Mouse (Mus musculus): ENCODE measurements at regions not wholly inside any gene's neighbourhood (a gene's known extent, or its start where the extent isn't known, plus 50 kb on each side); places are given as distances from the start of the nearest gene placed in this dataset.

GRCm38 (mm10) chr7:116882268-116882964 lies 378.2 kb downstream of the Nucb2 start:
- no peak for DNase-seq

GRCm38 (mm10) chr7:116893846-116894245 lies 389.7 kb downstream of the Nucb2 start:
- DNase-seq = peak; percentile 36

- no peak for DNase-seq
These were observed 411.6 kb downstream of the Nucb2 start for GRCm38 (mm10) chr7:116915797-116916196.

- DNase-seq = no peak
These were observed 413.9 kb downstream of the Nucb2 start for GRCm38 (mm10) chr7:116917921-116918670.

GRCm38 (mm10) chr7:116946448-116946847 lies 434.3 kb upstream of the Xylt1 start:
- no peak for DNase-seq

GRCm38 (mm10) chr7:116959196-116959895 lies 421.4 kb upstream of the Xylt1 start:
- no peak for DNase-seq

- no peak for DNase-seq
These were observed 416.9 kb upstream of the Xylt1 start for GRCm38 (mm10) chr7:116963839-116964238.

- no peak for DNase-seq
These were observed 389.4 kb upstream of the Xylt1 start for GRCm38 (mm10) chr7:116991351-116991750.

GRCm38 (mm10) chr7:116992166-116992565 lies 388.6 kb upstream of the Xylt1 start:
- DNase-seq = no peak

- no peak for DNase-seq
These were observed 385.0 kb upstream of the Xylt1 start for GRCm38 (mm10) chr7:116995770-116996169.

- no peak for DNase-seq
These were observed 377.6 kb upstream of the Xylt1 start for GRCm38 (mm10) chr7:117003167-117003566.

GRCm38 (mm10) chr7:117018349-117018748 lies 362.4 kb upstream of the Xylt1 start:
- DNase-seq = no peak

GRCm38 (mm10) chr7:117021716-117022115 lies 359.1 kb upstream of the Xylt1 start:
- DNase-seq = no peak

- DNase-seq = no peak
These were observed 335.9 kb upstream of the Xylt1 start for GRCm38 (mm10) chr7:117044926-117045325.

GRCm38 (mm10) chr7:117049249-117049648 lies 331.5 kb upstream of the Xylt1 start:
- no peak for DNase-seq

- DNase-seq = no peak
These were observed 315.0 kb upstream of the Xylt1 start for GRCm38 (mm10) chr7:117065771-117066170.

GRCm38 (mm10) chr7:117090911-117091550 lies 289.7 kb upstream of the Xylt1 start:
- no peak for DNase-seq

GRCm38 (mm10) chr7:117092860-117093259 lies 287.9 kb upstream of the Xylt1 start:
- no peak for DNase-seq

- DNase-seq = no peak
These were observed 283.2 kb upstream of the Xylt1 start for GRCm38 (mm10) chr7:117097618-117098017.

- no peak for DNase-seq
These were observed 281.7 kb upstream of the Xylt1 start for GRCm38 (mm10) chr7:117099041-117099440.

GRCm38 (mm10) chr7:117103035-117103434 lies 277.7 kb upstream of the Xylt1 start:
- no peak for DNase-seq

- DNase-seq = no peak
These were observed 274.0 kb upstream of the Xylt1 start for GRCm38 (mm10) chr7:117106691-117107191.

- DNase-seq = no peak
These were observed 272.4 kb upstream of the Xylt1 start for GRCm38 (mm10) chr7:117108391-117108790.

Measured in cerebellum, adult 11-12 months (tissue).